Mouse (Mus musculus) mouse embryonic stem cell (cell line): ENCODE data around the gene Emc6.

Experiments
- in situ Hi-C, 2 experiments: fragments of 300-500 bp; cut with MboI; formaldehyde crosslinking; loops; 1 replicate in 1 of 2; 3 replicates in 1 of 2; pipeline ENCODE4 v1.14.3; 2019 to 2020; ENCODE audit warnings: low sequenced_read_pairs in 2 of 2, low pct_unique_long_range_greater_than_20kb in 1 of 2, mixed read lengths in 1 of 2; ENCODE audit not compliant: unreplicated experiment in 1 of 2

The Emc6 gene

GRCm38 (mm10) chr11:73185872-73186615 lies 9.2 kb upstream of the Emc6 start:
- in situ Hi-C loops: no loop called here

GRCm38 (mm10) chr11:73177895-73178294 lies 1.1 kb upstream of the Emc6 start:
- in situ Hi-C loops: no loop called here

GRCm38 (mm10) chr11:73177509-73177875 lies 655 bp upstream of the Emc6 start:
- in situ Hi-C loops: no loop called here

- in situ Hi-C loops: no loop called here
These were observed 651 bp downstream of the Emc6 start for GRCm38 (mm10) chr11:73176186-73176585.

DNA sequence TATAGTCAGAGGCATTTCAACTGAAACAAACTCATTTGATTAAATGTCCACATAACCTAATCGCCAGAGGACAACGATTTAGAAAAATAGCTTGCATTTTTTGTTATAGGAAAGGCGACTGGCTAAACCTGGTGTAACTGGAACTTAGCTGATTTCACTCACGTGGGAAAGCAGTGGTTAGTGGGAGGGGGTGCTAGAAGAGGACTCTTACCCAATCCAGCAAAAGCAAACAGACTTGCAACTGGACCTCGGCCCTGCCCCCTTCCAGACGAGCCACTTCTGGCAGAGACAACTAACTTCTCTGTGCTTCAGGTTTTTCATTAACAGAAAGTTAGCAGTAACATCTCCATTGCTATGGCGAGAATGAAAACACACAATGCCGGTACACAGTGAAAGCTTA lies 1.2 kb downstream of the Emc6 start:
- in situ Hi-C loops: no loop called here

DNA sequence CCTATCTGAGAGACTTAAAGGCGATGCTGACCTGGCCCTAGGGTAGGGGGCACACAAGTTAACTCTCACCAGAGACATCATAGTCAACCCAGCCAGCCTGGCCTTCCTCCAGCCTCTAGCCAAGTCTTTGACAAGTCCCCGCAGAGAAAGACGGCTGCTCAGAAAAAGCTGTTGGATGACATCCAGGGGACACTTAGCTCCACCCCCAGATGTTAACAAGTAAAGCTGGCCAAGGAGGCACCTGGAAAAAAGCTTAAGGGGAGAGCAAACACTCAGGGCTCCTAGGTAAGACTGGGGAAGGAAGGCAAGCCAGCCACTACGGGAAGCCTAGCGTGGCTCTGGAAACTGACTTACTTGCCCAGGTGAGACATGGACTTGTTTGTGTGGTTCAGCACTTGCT lies 4.7 kb downstream of the Emc6 start:
- in situ Hi-C loops: no loop called here

GRCm38 (mm10) chr11:73169231-73169630 lies 7.6 kb downstream of the Emc6 start:
- in situ Hi-C loops: no loop called here

DNA sequence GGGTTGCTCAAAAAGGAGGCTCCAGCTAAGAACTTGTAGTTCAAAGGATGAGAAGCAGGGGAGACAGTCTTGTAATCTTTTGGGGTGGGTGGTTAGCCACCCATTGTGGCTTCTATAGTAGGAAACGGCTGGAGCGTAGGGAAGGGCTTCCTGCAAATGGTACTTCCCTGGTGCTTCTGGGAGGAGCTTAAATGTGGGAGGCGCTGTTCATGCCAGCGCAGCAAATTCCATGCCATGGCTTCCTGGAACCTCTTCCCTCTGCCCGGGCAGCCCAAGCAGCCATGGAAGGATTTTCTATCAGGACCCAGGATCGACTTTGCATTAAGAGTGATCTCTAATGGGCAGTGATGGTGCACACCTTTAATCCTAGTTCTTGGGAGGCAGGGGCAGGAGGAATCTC lies 8.3 kb downstream of the Emc6 start:
- in situ Hi-C loops: no loop called here

DNA sequence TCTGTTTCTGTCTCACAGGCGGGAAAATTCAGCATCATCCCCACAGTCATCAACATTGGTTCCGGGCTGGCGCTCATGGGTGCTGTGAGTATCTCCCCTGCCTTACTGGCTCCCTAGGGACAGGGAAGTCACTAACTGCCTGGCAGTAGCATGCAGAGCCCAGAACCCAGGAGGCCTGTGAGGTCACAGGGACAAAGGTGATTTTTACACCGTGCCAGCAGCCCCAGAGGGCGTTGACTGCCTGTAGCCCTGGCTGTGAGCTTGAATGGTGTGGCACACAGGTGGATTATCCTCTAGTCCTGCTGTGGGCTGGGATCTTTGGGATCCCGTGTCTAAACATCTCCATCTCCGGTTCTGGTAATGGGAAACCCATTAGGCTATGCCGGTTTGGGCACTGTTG lies 8.8 kb downstream of the Emc6 start:
- in situ Hi-C loops: no loop called here

DNA sequence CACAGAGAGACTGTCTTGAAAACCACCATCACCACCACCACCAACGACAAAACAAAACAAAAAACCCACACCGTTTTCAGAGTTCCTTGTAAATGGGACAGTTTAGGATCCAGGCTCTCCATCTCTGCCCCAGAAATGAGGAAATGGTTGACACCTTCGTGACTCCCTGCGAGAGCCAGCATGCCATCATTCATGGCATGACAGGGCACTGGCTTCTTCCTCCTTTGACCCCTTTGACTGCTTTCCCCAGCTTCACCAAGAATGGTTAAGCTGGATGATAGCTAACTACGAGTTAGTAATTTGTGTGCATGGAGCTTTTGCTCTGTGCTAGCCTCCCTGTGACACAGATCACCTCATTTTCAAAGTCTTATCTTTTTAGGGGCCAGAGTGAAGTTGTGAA lies 14.6 kb downstream of the Emc6 start:
- in situ Hi-C loops: no loop called here

- in situ Hi-C loops: no loop called here
These were observed 15.2 kb downstream of the Emc6 start for GRCm38 (mm10) chr11:73161616-73162015.

DNA sequence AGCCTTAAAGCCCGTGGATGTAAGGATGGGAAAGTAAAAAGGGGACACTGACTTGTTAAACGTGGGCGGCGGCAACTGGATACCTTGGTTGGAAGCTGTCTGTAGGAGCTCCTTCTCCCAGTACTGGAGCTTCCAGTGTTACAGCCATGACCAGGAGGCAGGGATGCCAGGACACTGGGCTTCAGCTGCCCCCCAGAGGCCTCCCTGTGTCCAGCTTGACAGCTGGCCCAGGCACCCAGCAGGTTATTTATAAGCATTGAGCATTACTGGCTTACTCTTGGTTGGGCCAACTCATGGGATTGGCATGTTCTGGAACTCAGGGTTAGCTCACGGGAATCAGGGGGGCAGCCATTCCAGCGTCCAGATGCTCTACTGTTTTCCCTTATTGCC lies 16.0 kb downstream of the Emc6 start:
- in situ Hi-C loops: no loop called here

GRCm38 (mm10) chr11:73159957-73160810 lies 16.7 kb downstream of the Emc6 start, which contains the start of gene P2rx5:
TSS of gene P2rx5 (plus strand) at chr11:73160421.
- in situ Hi-C loops: no loop called here

GRCm38 (mm10) chr11:73155071-73155470 lies 21.8 kb downstream of the Emc6 start:
- in situ Hi-C loops: no loop called here

- in situ Hi-C loops: no loop called here
These were observed 28.6 kb downstream of the Emc6 start for GRCm38 (mm10) chr11:73148209-73148608.

- in situ Hi-C loops: no loop called here
These were observed 29.9 kb downstream of the Emc6 start for GRCm38 (mm10) chr11:73146975-73147365.

GRCm38 (mm10) chr11:73146026-73146974 lies 30.5 kb downstream of the Emc6 start:
- in situ Hi-C loops: no loop called here

DNA sequence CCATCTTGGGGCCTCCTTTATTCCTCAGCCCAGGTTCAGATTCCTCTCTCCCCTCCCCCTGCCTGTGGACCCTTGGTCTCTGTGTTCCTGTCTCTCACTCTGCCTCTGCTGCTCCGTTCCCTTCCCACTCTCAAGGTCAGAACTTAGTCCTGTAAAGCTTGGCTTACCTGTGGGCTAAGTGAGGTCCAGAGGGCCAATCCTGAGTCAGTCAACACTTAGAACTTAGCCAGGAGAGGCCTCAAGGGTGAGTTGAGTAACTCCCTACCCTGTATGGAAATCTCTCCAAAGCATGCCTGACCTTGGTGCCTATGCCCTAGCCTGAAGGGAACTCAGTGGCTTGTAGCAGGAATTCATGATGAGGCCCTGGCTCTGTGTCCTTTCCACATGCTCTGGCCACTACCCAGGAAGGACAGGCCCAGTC lies 32.6 kb downstream of the Emc6 start:
- in situ Hi-C loops: no loop called here
